Mouse (Mus musculus) embryonic facial prominence, embryonic 12.5 days (tissue): Measurements from ENCODE around the gene Fam89b. TPM values are rescaled to one million over a fixed set of nuclear protein-coding genes. Genes with fewer than 3 reads are reported as not detected.

Experiments
- ATAC-seq: fragments of 200-750 bp; cut with Nextera tagmentation; 2 replicates; pipeline ENCODE4 v1.8.0; 2017; ENCODE audit not compliant: insufficient number of reproducible peaks, insufficient read depth, low FRiP score, low TSS enrichment
- H3K27ac ChIP-seq: fragments of 300-500 bp; sonication (generic); 2 replicates; pipeline ENCODE4 v1.5.1; 2016; ENCODE audit warnings: mild to moderate bottlenecking
- H3K27me3 ChIP-seq: fragments of 300-500 bp; sonication (generic); 2 replicates; pipeline ENCODE4 v1.6.1; 2016; ENCODE audit warnings: mild to moderate bottlenecking, moderate library complexity
- H3K36me3 ChIP-seq: fragments of 300-500 bp; sonication (generic); 2 replicates; pipeline ENCODE4 v1.6.1; 2016; ENCODE audit warnings: mild to moderate bottlenecking
- H3K4me1 ChIP-seq: fragments of 300-500 bp; sonication (generic); 2 replicates; pipeline ENCODE4 v1.6.1; 2016
- H3K4me2 ChIP-seq: fragments of 300-500 bp; sonication (generic); replicated peaks from 2 replicates; pipeline ENCODE4 v1.6.1; 2016; ENCODE audit warnings: mild to moderate bottlenecking, moderate library complexity
- H3K4me3 ChIP-seq: fragments of 300-500 bp; sonication (generic); 2 replicates; pipeline ENCODE4 v1.5.1; 2016; ENCODE audit warnings: mild to moderate bottlenecking
- H3K9ac ChIP-seq: fragments of 300-500 bp; sonication (generic); 2 replicates; pipeline ENCODE4 v1.6.1; 2016; ENCODE audit warnings: mild to moderate bottlenecking, moderate library complexity
- H3K9me3 ChIP-seq: fragments of 300-500 bp; sonication (generic); 2 replicates; pipeline ENCODE4 v1.6.1; 2016; ENCODE audit warnings: mild to moderate bottlenecking, moderate library complexity
- WGBS: fragments of 180-500 bp; shearing (Covaris S2); methylation state at CpG from one replicate; pipeline ENCODE4 v1.1.7; 2016; 5-methylcytosine and 5-hydroxymethylcytosine counted together
- polyA plus RNA-seq: library from polyadenylated mRNA; unstranded; fragments of >200 nt; fragmentation: Nextera tagmentation; extraction: Ambion mirVana; gene quantifications from 2 replicates; pipeline ENCODE4 v1.2.1, GENCODE M21; 2016

Fam89b gene
- polyA plus RNA-seq: 143 and 150 TPM in 2 replicates

- Histone ChIP-seq H3K4me3 (peak within 1 kb of the TSS; percentile 89), H3K9me3 (no peaks in the 10 kb centered on the region), H3K4me1 (peaks cover 51% of the 10 kb centered on the region), H3K27ac (peak within 1 kb of the TSS; percentile 95), H3K4me2 (peak within 1 kb of the TSS; percentile 97), H3K36me3 (0 out of 2 replicates have a peak, but pooled peaks cover 2% of the 10 kb centered on the region), H3K27me3 (no peaks in the 10 kb centered on the region), H3K9ac (peak within 1 kb of the TSS; percentile 98)
- ATAC-seq: peak; percentile 78
- under 1% methylated on average over 35 of the region's 37 CpGs for WGBS
Measured at GRCm38 (mm10) chr19:5729444-5729815, at the start of gene Fam89b. TSS of gene Fam89b (minus strand) at chr19:5729653.

GRCm38 (mm10) chr19:5778312-5778711 lies 48.9 kb upstream of the Fam89b start:
- H3K4me3 ChIP-seq: no peak overlapping the region
- no peaks in the 10 kb centered on the region for H3K9me3 ChIP-seq
- H3K4me2 ChIP-seq: no peak overlapping the region
- no peaks in the 10 kb centered on the region for H3K36me3 ChIP-seq
- no peak for ATAC-seq
- H3K27me3 ChIP-seq: no peaks in the 10 kb centered on the region
- H3K27ac ChIP-seq: no peak overlapping the region
- WGBS: 51% methylated on average over 8 of the region's 8 CpGs
- H3K9ac ChIP-seq: no peak overlapping the region
- H3K4me1 ChIP-seq: no peaks in the 10 kb centered on the region

- Histone ChIP-seq H3K9me3 (no peaks in the 10 kb centered on the region), H3K27ac (no peak overlapping the region), H3K9ac (no peak overlapping the region), H3K4me2 (no peak overlapping the region), H3K36me3 (no peaks in the 10 kb centered on the region), H3K27me3 (no peaks in the 10 kb centered on the region), H3K4me3 (no peak overlapping the region), H3K4me1 (no peaks in the 10 kb centered on the region)
- ATAC-seq: no peak
- WGBS: 75% methylated on average over 9 of the region's 9 CpGs
Measured at GRCm38 (mm10) chr19:5777387-5778032, 48.1 kb upstream of the Fam89b start.

- under 1% methylated on average over 64 of the region's 64 CpGs for WGBS
- peaks cover 32% of the 10 kb centered on the region for H3K36me3 ChIP-seq
- H3K4me3 ChIP-seq: peak within 1 kb of the TSS; percentile 88
- peak; percentile 90 for ATAC-seq
- H3K4me2 ChIP-seq: peak within 1 kb of the TSS; percentile 88
- no peaks in the 10 kb centered on the region for H3K9me3 ChIP-seq
- no peaks in the 10 kb centered on the region for H3K27me3 ChIP-seq
- H3K4me1 ChIP-seq: peaks cover 11% of the 10 kb centered on the region
- peak within 1 kb of the TSS; percentile 82 for H3K27ac ChIP-seq
- peak within 1 kb of the TSS; percentile 92 for H3K9ac ChIP-seq
Measured at GRCm38 (mm10) chr19:5770925-5771860, 41.7 kb upstream of the Fam89b start, which contains the start of gene Scyl1. TSS of gene Scyl1 (minus strand) at chr19:5771419.

- Histone ChIP-seq H3K36me3 (peaks cover 40% of the 10 kb centered on the region), H3K4me3 (peak overlapping the region; percentile 88), H3K9me3 (no peaks in the 10 kb centered on the region), H3K9ac (peak overlapping the region; percentile 92), H3K4me2 (peak overlapping the region; percentile 88), H3K27ac (peak overlapping the region; percentile 82), H3K4me1 (peaks cover 11% of the 10 kb centered on the region), H3K27me3 (no peaks in the 10 kb centered on the region)
- WGBS: 43% methylated on average over 9 of the region's 9 CpGs
- no peak for ATAC-seq
Measured at GRCm38 (mm10) chr19:5770311-5770710, 40.9 kb upstream of the Fam89b start.

GRCm38 (mm10) chr19:5767271-5767670 lies 37.8 kb upstream of the Fam89b start:
- WGBS: 97% methylated on average over 4 of the region's 4 CpGs
- ATAC-seq: no peak
- H3K27me3 ChIP-seq: no peaks in the 10 kb centered on the region
- peaks cover 67% of the 10 kb centered on the region for H3K36me3 ChIP-seq
- H3K4me2 ChIP-seq: no peak overlapping the region
- no peak overlapping the region for H3K4me3 ChIP-seq
- H3K9me3 ChIP-seq: no peaks in the 10 kb centered on the region
- H3K27ac ChIP-seq: no peak overlapping the region
- peaks cover 11% of the 10 kb centered on the region for H3K4me1 ChIP-seq
- no peak overlapping the region for H3K9ac ChIP-seq

GRCm38 (mm10) chr19:5763163-5763562 lies 33.7 kb upstream of the Fam89b start:
- Histone ChIP-seq H3K36me3 (peaks cover 93% of the 10 kb centered on the region), H3K4me2 (no peak overlapping the region)

GRCm38 (mm10) chr19:5758878-5759403 lies 29.5 kb upstream of the Fam89b start:
- Histone ChIP-seq H3K4me3 (no peak overlapping the region), H3K4me1 (peaks cover 14% of the 10 kb centered on the region), H3K4me2 (no peak overlapping the region), H3K36me3 (peaks cover 71% of the 10 kb centered on the region), H3K9ac (no peak overlapping the region), H3K9me3 (no peaks in the 10 kb centered on the region), H3K27ac (no peak overlapping the region; the same call in 1 of the 2 replicates), H3K27me3 (peaks cover 40% of the 10 kb centered on the region)
- WGBS: 88% methylated on average over 14 of the region's 14 CpGs
- ATAC-seq: no peak

More at GRCm38 (mm10) chr19:5763163-5763562, 33.7 kb upstream of the Fam89b start:
- H3K27me3 ChIP-seq: peaks cover 6% of the 10 kb centered on the region
- no peak overlapping the region for H3K4me3 ChIP-seq
- H3K9ac ChIP-seq: no peak overlapping the region
- no peaks in the 10 kb centered on the region for H3K9me3 ChIP-seq
- H3K4me1 ChIP-seq: no peaks in the 10 kb centered on the region
- no peak for ATAC-seq
- H3K27ac ChIP-seq: no peak overlapping the region
- WGBS: 92% methylated on average over 6 of the region's 6 CpGs

GRCm38 (mm10) chr19:5756991-5757636 lies 27.7 kb upstream of the Fam89b start:
- H3K36me3 ChIP-seq: peaks cover 61% of the 10 kb centered on the region
- 16% methylated on average over 34 of the region's 36 CpGs for WGBS
- H3K27ac ChIP-seq: no peak overlapping the region; the same call in 1 of the 2 replicates
- H3K4me1 ChIP-seq: peaks cover 14% of the 10 kb centered on the region
- peak overlapping the region; percentile 32 for H3K9ac ChIP-seq
- ATAC-seq: no peak
- H3K9me3 ChIP-seq: no peaks in the 10 kb centered on the region
- peak overlapping the region; percentile 21 for H3K4me3 ChIP-seq
- peak overlapping the region; percentile 45 for H3K4me2 ChIP-seq
- H3K27me3 ChIP-seq: peaks cover 57% of the 10 kb centered on the region

GRCm38 (mm10) chr19:5756321-5756985 lies 27.0 kb upstream of the Fam89b start:
- H3K27me3 ChIP-seq: peaks cover 63% of the 10 kb centered on the region
- WGBS: 9% methylated on average over 28 of the region's 29 CpGs
- no peak overlapping the region for H3K27ac ChIP-seq
- peaks cover 55% of the 10 kb centered on the region for H3K36me3 ChIP-seq
- H3K4me3 ChIP-seq: peak overlapping the region; percentile 21
- H3K9me3 ChIP-seq: no peaks in the 10 kb centered on the region
- H3K9ac ChIP-seq: peak overlapping the region; percentile 32
- H3K4me1 ChIP-seq: peaks cover 17% of the 10 kb centered on the region
- peak overlapping the region; percentile 45 for H3K4me2 ChIP-seq
- no peak for ATAC-seq

- 6% methylated on average over 20 of the region's 20 CpGs for WGBS
- no peak overlapping the region for H3K4me3 ChIP-seq
- peaks cover 83% of the 10 kb centered on the region for H3K27me3 ChIP-seq
- no peak overlapping the region for H3K27ac ChIP-seq
- no peak for ATAC-seq
- no peaks in the 10 kb centered on the region for H3K9me3 ChIP-seq
- H3K36me3 ChIP-seq: peaks cover 9% of the 10 kb centered on the region; the same call in 1 of the 2 replicates
- H3K4me1 ChIP-seq: peaks cover 17% of the 10 kb centered on the region
- H3K4me2 ChIP-seq: peak overlapping the region; percentile 30
- H3K9ac ChIP-seq: no peak overlapping the region
Measured at GRCm38 (mm10) chr19:5751742-5752141, 22.3 kb upstream of the Fam89b start.
